Mouse (Mus musculus) intestine, postnatal 0 days (tissue): ENCODE measurements around the gene Unc80. TPM values are rescaled to one million over a fixed set of nuclear protein-coding genes. Genes with fewer than 3 reads are reported as not detected.

Experiments used
- ATAC-seq: fragments of 200-750 bp; cut with Nextera tagmentation; 2 replicates; pipeline ENCODE4 v1.8.0; 2017; ENCODE audit warnings: mild to moderate bottlenecking, moderate TSS enrichment, moderate library complexity
- H3K27ac ChIP-seq: fragments of 300-500 bp; sonication (generic); 2 replicates; pipeline ENCODE4 v1.5.1; 2014; ENCODE audit warnings: mild to moderate bottlenecking, low read depth, low read length, moderate library complexity
- H3K27me3 ChIP-seq: fragments of 300-500 bp; sonication (generic); replicated peaks from 2 replicates; pipeline ENCODE4 v1.6.1; 2014; ENCODE audit warnings: low read length, mixed read lengths; ENCODE audit not compliant: control insufficient read depth, insufficient read depth
- H3K36me3 ChIP-seq: fragments of 300-500 bp; sonication (generic); 2 replicates; pipeline ENCODE4 v1.6.1; 2014; ENCODE audit warnings: mild to moderate bottlenecking, moderate library complexity; ENCODE audit not compliant: control insufficient read depth, insufficient read depth
- H3K4me1 ChIP-seq: fragments of 300-500 bp; sonication (generic); replicated peaks from 2 replicates; pipeline ENCODE4 v1.6.1; 2014; ENCODE audit warnings: antibody characterized with exemption, low read length, mixed read lengths; ENCODE audit not compliant: control insufficient read depth, insufficient read depth
- H3K4me2 ChIP-seq: fragments of 300-500 bp; sonication (generic); replicated peaks from 2 replicates; pipeline ENCODE4 v1.6.1; 2014; ENCODE audit warnings: low read depth, mild to moderate bottlenecking, moderate library complexity
- H3K4me3 ChIP-seq: fragments of 300-500 bp; sonication (generic); 2 replicates; pipeline ENCODE4 v1.5.1; 2014; ENCODE audit warnings: low read depth, low read length
- H3K9ac ChIP-seq: fragments of 300-500 bp; sonication (generic); 2 replicates; pipeline ENCODE4 v1.6.1; 2014; ENCODE audit warnings: mild to moderate bottlenecking, low read depth, low read length
- H3K9me3 ChIP-seq: fragments of 300-500 bp; sonication (generic); 2 replicates; pipeline ENCODE4 v1.6.1; 2016; ENCODE audit warnings: mixed run types; ENCODE audit not compliant: control insufficient read depth
- CTCF ChIP-seq: sonication (generic); IDR thresholded peaks from 2 replicates; pipeline ENCODE4 v1.5.1; 2016; ENCODE audit warnings: low read depth, mild to moderate bottlenecking, control low read depth, antibody characterized with exemption, moderate library complexity
- WGBS: fragments of 180-500 bp; shearing (Covaris S2); extraction: QIAGEN DNeasy Blood & Tissue Kit; methylation state at CpG from one replicate; pipeline ENCODE4 v1.1.7; 2014; 5-methylcytosine and 5-hydroxymethylcytosine counted together
- polyA plus RNA-seq: library from polyadenylated mRNA; unstranded; fragments of >200 nt; fragmentation: Nextera tagmentation; extraction: Ambion mirVana; gene quantifications from 2 replicates; pipeline ENCODE4 v1.2.1, GENCODE M21; 2015

Gene Unc80
- polyA plus RNA-seq, 1 experiment from 2014 or later = 0.39 TPM

DNA sequence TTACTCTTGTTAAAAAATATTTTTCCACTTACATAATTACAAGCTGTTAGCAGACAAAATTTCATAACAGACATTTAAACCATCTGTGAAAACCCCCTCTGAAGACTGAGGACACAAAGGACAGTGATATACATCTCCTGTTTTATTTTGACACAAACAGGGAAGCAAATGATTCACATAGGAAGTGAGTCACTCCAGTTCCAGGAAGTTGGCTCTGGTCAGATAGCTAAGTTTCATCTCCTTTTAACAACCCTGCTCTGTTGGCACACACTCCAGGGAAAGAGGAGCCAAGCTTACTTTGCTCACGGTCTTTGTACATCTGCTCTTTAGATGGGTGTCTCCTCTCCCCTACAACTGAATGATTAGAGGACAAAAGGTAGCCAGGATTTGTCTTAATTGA, 181.8 kb downstream of the Unc80 start:
- Histone ChIP-seq H3K9ac (no peak overlapping the region), H3K4me2 (no peak overlapping the region), H3K36me3 (no peaks in the 10 kb centered on the region), H3K27me3 (no peaks in the 10 kb centered on the region), H3K4me1 (no peaks in the 10 kb centered on the region), H3K27ac (no peak overlapping the region), H3K4me3 (no peak overlapping the region), H3K9me3 (no peaks in the 10 kb centered on the region)
- no peak for TF ChIP-seq CTCF
- WGBS = 67% methylated on average over 1 of the region's 1 CpGs
- ATAC-seq = no peak

DNA sequence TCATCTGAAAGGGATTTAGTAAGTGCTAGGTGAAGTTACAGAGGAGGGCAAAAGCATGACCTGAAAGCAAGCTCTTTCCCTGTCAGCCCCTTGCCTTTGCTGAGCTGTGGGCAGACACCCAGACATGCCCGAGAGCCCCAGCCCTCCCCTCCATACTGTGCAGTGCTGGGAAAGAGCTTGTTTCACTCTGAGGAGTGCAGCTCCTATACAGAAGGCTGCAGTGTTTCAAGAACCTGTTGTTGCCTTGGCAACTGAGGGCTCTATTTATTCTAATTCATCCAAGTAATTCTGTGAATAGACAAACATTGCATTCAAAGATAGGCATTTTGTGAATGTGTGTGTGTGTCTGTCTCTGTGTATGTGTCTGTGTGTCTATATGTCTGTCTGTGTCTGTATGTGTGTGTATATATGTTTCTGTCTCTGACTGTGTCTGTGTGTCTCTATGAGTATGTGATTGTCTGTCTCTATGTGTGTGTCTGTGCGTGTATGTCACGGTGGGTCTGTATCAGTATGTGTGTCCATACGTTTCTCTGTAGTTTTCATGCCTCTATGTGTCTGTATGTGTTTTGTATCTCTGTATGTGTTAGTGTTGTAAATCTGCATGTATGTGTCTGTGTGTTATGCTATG, 187.1 kb downstream of the Unc80 start:
- Histone ChIP-seq H3K27ac (no peak overlapping the region), H3K4me3 (no peak overlapping the region), H3K4me1 (no peaks in the 10 kb centered on the region), H3K9ac (no peak overlapping the region), H3K36me3 (no peaks in the 10 kb centered on the region), H3K27me3 (no peaks in the 10 kb centered on the region), H3K4me2 (no peak overlapping the region), H3K9me3 (no peaks in the 10 kb centered on the region)
- 61% methylated on average over 4 of the region's 4 CpGs for WGBS
- TF ChIP-seq CTCF = no peak
- no peak for ATAC-seq

- no peak for ATAC-seq
- H3K4me3 ChIP-seq = no peak overlapping the region
These were observed 187.6 kb downstream of the Unc80 start for GRCm38 (mm10) chr1:66655747-66656119.

GRCm38 (mm10) chr1:66671475-66671874, 203.3 kb downstream of the Unc80 start:
- ATAC-seq = no peak
- H3K36me3 ChIP-seq = no peaks in the 10 kb centered on the region
- no peak overlapping the region for H3K4me3 ChIP-seq
- no peak overlapping the region for H3K4me2 ChIP-seq
- H3K9me3 ChIP-seq = no peaks in the 10 kb centered on the region
- TF ChIP-seq CTCF = no peak
- H3K4me1 ChIP-seq = no peaks in the 10 kb centered on the region
- H3K9ac ChIP-seq = no peak overlapping the region
- no peak overlapping the region for H3K27ac ChIP-seq
- WGBS = 51% methylated on average over 7 of the region's 7 CpGs
- H3K27me3 ChIP-seq = no peaks in the 10 kb centered on the region

More at GRCm38 (mm10) chr1:66655747-66656119, 187.6 kb downstream of the Unc80 start:
- no peak overlapping the region for H3K27ac ChIP-seq
- H3K36me3 ChIP-seq = no peaks in the 10 kb centered on the region
- no peak overlapping the region for H3K9ac ChIP-seq
- no peaks in the 10 kb centered on the region for H3K27me3 ChIP-seq
- TF ChIP-seq CTCF = peak; percentile 69
- no peaks in the 10 kb centered on the region for H3K4me1 ChIP-seq
- no peak overlapping the region for H3K4me2 ChIP-seq
- no peaks in the 10 kb centered on the region for H3K9me3 ChIP-seq

- Histone ChIP-seq H3K27ac (no peak overlapping the region), H3K36me3 (no peaks in the 10 kb centered on the region), H3K9ac (no peak overlapping the region), H3K9me3 (no peaks in the 10 kb centered on the region), H3K4me3 (no peak overlapping the region), H3K4me1 (no peaks in the 10 kb centered on the region), H3K27me3 (no peaks in the 10 kb centered on the region), H3K4me2 (no peak overlapping the region)
- ATAC-seq = no peak
- TF ChIP-seq CTCF = no peak
- 82% methylated on average over 7 of the region's 7 CpGs for WGBS
These were observed 204.6 kb downstream of the Unc80 start for GRCm38 (mm10) chr1:66672812-66673211.

DNA sequence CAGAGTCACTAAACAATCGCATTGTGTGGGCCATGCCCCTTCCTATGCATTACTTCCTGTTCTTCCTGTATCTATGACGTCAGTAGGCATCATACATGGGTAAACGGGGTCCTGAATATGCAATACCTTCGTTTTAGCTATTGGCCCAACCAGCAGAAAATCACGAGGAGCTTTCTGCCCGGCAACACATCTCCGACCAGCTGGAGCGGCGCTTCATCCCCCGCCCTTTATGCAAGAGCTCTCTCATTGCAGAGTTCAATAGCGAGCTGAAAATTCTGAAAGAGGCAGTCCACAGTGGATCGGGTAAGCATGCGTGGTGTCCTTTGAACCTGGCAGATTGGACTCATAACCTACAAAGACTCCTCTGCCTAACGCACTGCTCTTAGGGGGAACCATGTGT, 209.8 kb downstream of the Unc80 start:
- H3K4me1 ChIP-seq = no peaks in the 10 kb centered on the region
- 81% methylated on average over 14 of the region's 14 CpGs for WGBS
- H3K9me3 ChIP-seq = no peaks in the 10 kb centered on the region
- H3K27ac ChIP-seq = no peak overlapping the region
- no peak for TF ChIP-seq CTCF
- no peaks in the 10 kb centered on the region for H3K36me3 ChIP-seq
- no peak overlapping the region for H3K9ac ChIP-seq
- no peaks in the 10 kb centered on the region for H3K27me3 ChIP-seq
- no peak overlapping the region for H3K4me2 ChIP-seq
- no peak overlapping the region for H3K4me3 ChIP-seq
- no peak for ATAC-seq

DNA sequence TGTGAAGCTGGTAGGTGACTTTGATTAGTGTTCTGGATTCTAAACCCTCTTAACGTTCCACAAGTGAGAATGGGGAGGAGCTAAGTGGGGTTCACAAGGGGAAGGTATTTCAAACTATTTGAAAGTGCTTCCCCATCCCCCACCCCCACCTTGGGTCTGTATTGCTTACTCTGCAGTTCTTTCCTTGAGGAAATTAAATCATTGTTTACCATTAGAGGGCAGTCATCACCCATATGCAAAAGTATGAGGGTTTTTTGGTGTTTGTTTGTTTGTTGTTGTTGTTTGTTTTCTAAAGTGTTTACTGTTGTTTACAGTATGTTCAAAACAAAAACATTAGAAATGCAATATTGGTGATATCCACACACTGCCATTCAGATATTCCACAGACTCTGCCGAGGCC, 210.5 kb downstream of the Unc80 start:
- no peak overlapping the region for H3K4me2 ChIP-seq
- no peak overlapping the region for H3K9ac ChIP-seq
- H3K9me3 ChIP-seq = no peaks in the 10 kb centered on the region
- H3K4me1 ChIP-seq = no peaks in the 10 kb centered on the region
- H3K27me3 ChIP-seq = no peaks in the 10 kb centered on the region
- no peak overlapping the region for H3K4me3 ChIP-seq
- ATAC-seq = no peak
- 40% methylated on average over 2 of the region's 2 CpGs for WGBS
- no peak overlapping the region for H3K27ac ChIP-seq
- H3K36me3 ChIP-seq = no peaks in the 10 kb centered on the region
- peak; percentile 57 for TF ChIP-seq CTCF
